Mouse (Mus musculus) gastrocnemius, postnatal 4 days (tissue): ENCODE measurements around the gene Gpr156. TPM values are rescaled to one million over a fixed set of nuclear protein-coding genes. Genes with fewer than 3 reads are reported as not detected.

Source experiments
- total RNA-seq, 2 experiments: library from RNA; stranded (reverse); gene quantifications; 2 replicates each; pipeline ENCODE4 v1.2.3; 2021

Gpr156 gene
- total RNA-seq, 2 experiments from 2014 or later, result 0.88 to 1.5 TPM

Other genes with a start within 250 kb of the Gpr156 start
- 100 to 1,000 TPM; 710 to 767 TPM for gene Fstl1, start 139.6 kb upstream of the Gpr156 start, total RNA-seq
- not detected for gene Gm36028, start 55.4 kb upstream of the Gpr156 start, total RNA-seq
- 10 to 100 TPM; 65.5 to 68.2 TPM for gene Lrrc58, start 48.1 kb upstream of the Gpr156 start, total RNA-seq
- gene Gsk3b, start 172.5 kb downstream of the Gpr156 start, total RNA-seq, result 10 to 100 TPM; 65.9 to 72.9 TPM